Mouse (Mus musculus) heart, postnatal 0 days (tissue): Measurements from ENCODE around the gene Acsm4. TPM values are rescaled to one million over a fixed set of nuclear protein-coding genes. Genes with fewer than 3 reads are reported as not detected.

Source experiments
- ATAC-seq: fragments of 200-750 bp; cut with Nextera tagmentation; 2 replicates; pipeline ENCODE4 v1.8.0; 2017; ENCODE audit warnings: low read depth, moderate number of reproducible peaks, moderate library complexity; ENCODE audit not compliant: insufficient read depth
- DNase-seq: peaks from one replicate; pipeline ENCODE4 v3.0.0-alpha.2; 2016; ENCODE audit warnings: low spot score
- H3K27ac ChIP-seq: fragments of 300-500 bp; sonication (generic); 2 replicates; pipeline ENCODE4 v1.5.1; 2014; ENCODE audit warnings: low read depth, mild to moderate bottlenecking
- H3K27me3 ChIP-seq: fragments of 300-500 bp; sonication (generic); 2 replicates; pipeline ENCODE4 v1.6.1; 2014; ENCODE audit warnings: low read length, mixed read lengths; ENCODE audit not compliant: control insufficient read depth, insufficient read depth
- H3K36me3 ChIP-seq: fragments of 300-500 bp; sonication (generic); replicated peaks from 2 replicates; pipeline ENCODE4 v1.6.1; 2014; ENCODE audit warnings: low read length, mixed read lengths; ENCODE audit not compliant: control insufficient read depth, insufficient read depth
- H3K4me1 ChIP-seq: fragments of 300-500 bp; sonication (generic); 2 replicates; pipeline ENCODE4 v1.6.1; 2014; ENCODE audit warnings: antibody characterized with exemption; ENCODE audit not compliant: control insufficient read depth, insufficient read depth
- H3K4me2 ChIP-seq: fragments of 300-500 bp; sonication (generic); 2 replicates; pipeline ENCODE4 v1.6.1; 2014; ENCODE audit warnings: low read depth, mild to moderate bottlenecking, low read length, moderate library complexity
- H3K4me3 ChIP-seq: fragments of 300-500 bp; sonication (generic); 2 replicates; pipeline ENCODE4 v1.5.1; 2014; ENCODE audit warnings: low read depth, low read length
- H3K9ac ChIP-seq: fragments of 300-500 bp; sonication (generic); replicated peaks from 2 replicates; pipeline ENCODE4 v1.6.1; 2014; ENCODE audit warnings: low read depth, low read length, mixed read lengths
- H3K9me3 ChIP-seq: fragments of 300-500 bp; sonication (generic); replicated peaks from 2 replicates; pipeline ENCODE4 v1.6.1; 2016; ENCODE audit warnings: low read length; ENCODE audit not compliant: control insufficient read depth
- CTCF ChIP-seq: IDR thresholded peaks from 2 replicates; pipeline ENCODE4 v1.5.1; 2016; ENCODE audit warnings: antibody characterized with exemption, control low read depth, low read depth
- EP300 ChIP-seq: IDR thresholded peaks from 2 replicates; pipeline ENCODE4 v1.6.1; 2016; ENCODE audit warnings: antibody characterized with exemption, low read depth
- WGBS: fragments of 180-500 bp; shearing (Covaris S2); extraction: QIAGEN DNeasy Blood & Tissue Kit; methylation state at CpG from one replicate; pipeline ENCODE4 v1.1.7; 2014; 5-methylcytosine and 5-hydroxymethylcytosine counted together
- polyA plus RNA-seq: library from polyadenylated mRNA; unstranded; fragments of >200 nt; fragmentation: Nextera tagmentation; extraction: Ambion mirVana; gene quantifications from 2 replicates; pipeline ENCODE4 v1.2.1, GENCODE M21; 2015
- total RNA-seq: library from RNA; depleted of rRNA; stranded (reverse); fragments of >200 nt; gene quantifications from 2 replicates; pipeline ENCODE4 v1.2.3, GENCODE M21; 2014; ENCODE audit warnings: low replicate concordance; rRNA removed

Acsm4 gene
- total RNA-seq = not detected in 2 replicates
- polyA plus RNA-seq = not detected in 2 replicates

- Histone ChIP-seq H3K27me3 (no peaks in the 10 kb centered on the region), H3K4me1 (no peaks in the 10 kb centered on the region), H3K9ac (no peak within 1 kb of the TSS), H3K4me3 (no peak within 1 kb of the TSS), H3K9me3 (no peaks in the 10 kb centered on the region), H3K4me2 (no peak within 1 kb of the TSS), H3K36me3 (no peaks in the 10 kb centered on the region), H3K27ac (no peak within 1 kb of the TSS)
- no peak for ATAC-seq
- WGBS = 63% methylated on average over 5 of the region's 5 CpGs
- TF ChIP-seq CTCF (no peak), EP300 (no peak)
- DNase-seq = no peak
These were observed at the start of gene Acsm4 for GRCm38 (mm10) chr7:119689726-119690125. Gene Acsm4, plus strand, starts transcription at chr7:119690026.

GRCm38 (mm10) chr7:119642307-119642706, 47.5 kb upstream of the Acsm4 start:
- Histone ChIP-seq H3K27me3 (no peaks in the 10 kb centered on the region), H3K4me3 (no peak overlapping the region), H3K4me1 (no peaks in the 10 kb centered on the region), H3K9me3 (no peaks in the 10 kb centered on the region), H3K4me2 (no peak overlapping the region), H3K36me3 (no peaks in the 10 kb centered on the region), H3K9ac (no peak overlapping the region), H3K27ac (no peak overlapping the region)
- no peak for TF ChIP-seq EP300
- TF ChIP-seq CTCF = no peak
- no peak for ATAC-seq
- no peak for DNase-seq
- 70% methylated on average over 5 of the region's 5 CpGs for WGBS

- 62% methylated on average over 3 of the region's 3 CpGs for WGBS
- TF ChIP-seq CTCF (no peak), EP300 (no peak)
- no peak for ATAC-seq
These were observed 21.9 kb upstream of the Acsm4 start for GRCm38 (mm10) chr7:119667893-119668292.

GRCm38 (mm10) chr7:119670395-119670794, 19.4 kb upstream of the Acsm4 start:
- H3K9me3 ChIP-seq = no peaks in the 10 kb centered on the region
- H3K4me1 ChIP-seq = no peaks in the 10 kb centered on the region
- no peak overlapping the region for H3K4me2 ChIP-seq
- H3K27ac ChIP-seq = no peak overlapping the region
- WGBS = 72% methylated on average over 5 of the region's 5 CpGs
- H3K9ac ChIP-seq = no peak overlapping the region
- H3K36me3 ChIP-seq = no peaks in the 10 kb centered on the region
- no peak for DNase-seq
- no peaks in the 10 kb centered on the region for H3K27me3 ChIP-seq
- no peak overlapping the region for H3K4me3 ChIP-seq
- no peak for TF ChIP-seq CTCF
- no peak for TF ChIP-seq EP300
- no peak for ATAC-seq

More at GRCm38 (mm10) chr7:119667893-119668292, 21.9 kb upstream of the Acsm4 start:
- H3K9ac ChIP-seq = no peak overlapping the region
- no peak overlapping the region for H3K4me2 ChIP-seq
- H3K36me3 ChIP-seq = no peaks in the 10 kb centered on the region
- DNase-seq = no peak
- no peaks in the 10 kb centered on the region for H3K27me3 ChIP-seq
- no peak overlapping the region for H3K27ac ChIP-seq
- H3K9me3 ChIP-seq = no peaks in the 10 kb centered on the region
- H3K4me3 ChIP-seq = no peak overlapping the region
- H3K4me1 ChIP-seq = no peaks in the 10 kb centered on the region

GRCm38 (mm10) chr7:119670925-119671324, 18.9 kb upstream of the Acsm4 start:
- H3K9me3 ChIP-seq = no peaks in the 10 kb centered on the region
- no peaks in the 10 kb centered on the region for H3K27me3 ChIP-seq
- no peak for ATAC-seq
- no peak overlapping the region for H3K4me3 ChIP-seq
- TF ChIP-seq CTCF (no peak), EP300 (no peak)
- H3K4me1 ChIP-seq = no peaks in the 10 kb centered on the region
- H3K27ac ChIP-seq = no peak overlapping the region
- H3K9ac ChIP-seq = no peak overlapping the region
- DNase-seq = no peak
- 43% methylated on average over 6 of the region's 6 CpGs for WGBS
- no peak overlapping the region for H3K4me2 ChIP-seq
- no peaks in the 10 kb centered on the region for H3K36me3 ChIP-seq

GRCm38 (mm10) chr7:119673465-119673864, 16.4 kb upstream of the Acsm4 start:
- ATAC-seq = no peak
- Histone ChIP-seq H3K27me3 (no peaks in the 10 kb centered on the region), H3K4me3 (no peak overlapping the region), H3K4me1 (no peaks in the 10 kb centered on the region), H3K27ac (no peak overlapping the region), H3K36me3 (no peaks in the 10 kb centered on the region), H3K4me2 (no peak overlapping the region), H3K9ac (no peak overlapping the region), H3K9me3 (no peaks in the 10 kb centered on the region)
- no peak for TF ChIP-seq EP300
- peak; percentile 78 for TF ChIP-seq CTCF
- 17% methylated on average over 6 of the region's 6 CpGs for WGBS
- peak; percentile 47 for DNase-seq
